Mouse (Mus musculus): Measurements from ENCODE around the gene Zbtb42. TPM values are rescaled to one million over a fixed set of nuclear protein-coding genes. Genes with fewer than 3 reads are reported as not detected.
A peak's percentile ranks its signal among the peaks of the same experiment; 100 is the strongest.

Zbtb42 gene
- polyA plus RNA-seq, 1 experiment from 2014 or later: 1.6 TPM

GRCm38 (mm10) chr12:112720216-112720615 is 41.6 kb downstream of the Zbtb42 start, which contains the start of gene Cep170b:
Gene Cep170b (plus strand): TSS chr12:112720455.
- TF ChIP-seq EP300 (IDR thresholded peaks at IDR 0.05; ENCODE audit: low read depth) (no peak), CTCF (IDR thresholded peaks at IDR 0.05; ENCODE audit: low read depth) (no peak)
- no peak for ATAC-seq
- H3K4me1 ChIP-seq (ENCODE audit: insufficient read depth): peaks cover 16% of the 10 kb centered on the region
- H3K36me3 ChIP-seq (replicated peaks; ENCODE audit: insufficient read depth, low read length): no peaks in the 10 kb centered on the region; the same call in 1 of the 2 replicates
- H3K4me2 ChIP-seq (ENCODE audit: low read depth, low read length): peak within 1 kb of the TSS; percentile 91
- H3K27ac ChIP-seq (ENCODE audit: low read depth): peak within 1 kb of the TSS; percentile 82
- peak within 1 kb of the TSS; percentile 69 for H3K4me3 ChIP-seq (ENCODE audit: low read depth, low read length)
- H3K9me3 ChIP-seq (ENCODE audit: low read length): no peaks in the 10 kb centered on the region
- 45% methylated on average over 6 of the region's 6 CpGs for WGBS (ENCODE audit: insufficient replicate concordance)
- peaks cover 22% of the 10 kb centered on the region for H3K27me3 ChIP-seq (ENCODE audit: insufficient read depth, low read length)
- DNase-seq: no peak
- H3K9ac ChIP-seq (replicated peaks): peak within 1 kb of the TSS; percentile 75

- H3K4me3 ChIP-seq (ENCODE audit: low read depth, low read length): peak overlapping the region; percentile 69
- peak overlapping the region; percentile 91 for H3K4me2 ChIP-seq (ENCODE audit: low read depth, low read length)
- peak overlapping the region; percentile 82 for H3K27ac ChIP-seq (ENCODE audit: low read depth)
- no peak for DNase-seq
- H3K9me3 ChIP-seq (ENCODE audit: low read length): no peaks in the 10 kb centered on the region
- TF ChIP-seq EP300 (IDR thresholded peaks at IDR 0.05; ENCODE audit: low read depth) (no peak), CTCF (IDR thresholded peaks at IDR 0.05; ENCODE audit: low read depth) (no peak)
- no peaks in the 10 kb centered on the region; the same call in 1 of the 2 replicates for H3K36me3 ChIP-seq (replicated peaks; ENCODE audit: insufficient read depth, low read length)
- no peak for ATAC-seq
- H3K27me3 ChIP-seq (ENCODE audit: insufficient read depth, low read length): peaks cover 22% of the 10 kb centered on the region
- peak overlapping the region; percentile 75 for H3K9ac ChIP-seq (replicated peaks)
- 40% methylated on average over 12 of the region's 12 CpGs for WGBS (ENCODE audit: insufficient replicate concordance)
- H3K4me1 ChIP-seq (ENCODE audit: insufficient read depth): peaks cover 16% of the 10 kb centered on the region
Observed at GRCm38 (mm10) chr12:112720890-112721423, 42.3 kb downstream of the Zbtb42 start.

- Histone ChIP-seq H3K4me1 (ENCODE audit: insufficient read depth) (peaks cover 16% of the 10 kb centered on the region), H3K4me2 (ENCODE audit: low read depth, low read length) (peak overlapping the region; percentile 91), H3K4me3 (ENCODE audit: low read depth, low read length) (peak overlapping the region; percentile 69), H3K36me3 (replicated peaks; ENCODE audit: insufficient read depth, low read length) (no peaks in the 10 kb centered on the region; the same call in 1 of the 2 replicates), H3K27ac (ENCODE audit: low read depth) (peak overlapping the region; percentile 82), H3K9me3 (ENCODE audit: low read length) (no peaks in the 10 kb centered on the region), H3K27me3 (ENCODE audit: insufficient read depth, low read length) (peaks cover 22% of the 10 kb centered on the region), H3K9ac (replicated peaks) (peak overlapping the region; percentile 75)
- DNase-seq (peak; percentile 89), ATAC-seq (peak; percentile 83)
- TF ChIP-seq CTCF (IDR thresholded peaks at IDR 0.05; ENCODE audit: low read depth) (no peak), EP300 (IDR thresholded peaks at IDR 0.05; ENCODE audit: low read depth) (no peak)
- whole genome bisulfite sequencing (ENCODE audit: insufficient replicate concordance): 12% methylated on average over 35 of the region's 69 CpGs
Observed at GRCm38 (mm10) chr12:112721424-112722239, 43.0 kb downstream of the Zbtb42 start.

GRCm38 (mm10) chr12:112722240-112723027 is 43.8 kb downstream of the Zbtb42 start:
- peak overlapping the region; percentile 91 for H3K4me2 ChIP-seq (ENCODE audit: low read depth, low read length)
- peak overlapping the region; percentile 69 for H3K4me3 ChIP-seq (ENCODE audit: low read depth, low read length)
- H3K27ac ChIP-seq (ENCODE audit: low read depth): peak overlapping the region; percentile 82
- TF ChIP-seq EP300 (IDR thresholded peaks at IDR 0.05; ENCODE audit: low read depth) (no peak), CTCF (IDR thresholded peaks at IDR 0.05; ENCODE audit: low read depth) (no peak)
- H3K36me3 ChIP-seq (replicated peaks; ENCODE audit: insufficient read depth, low read length): no peaks in the 10 kb centered on the region
- peaks cover 16% of the 10 kb centered on the region for H3K4me1 ChIP-seq (ENCODE audit: insufficient read depth)
- H3K9ac ChIP-seq (replicated peaks): peak overlapping the region; percentile 75
- 5% methylated on average over 27 of the region's 75 CpGs for WGBS (ENCODE audit: insufficient replicate concordance)
- H3K9me3 ChIP-seq (ENCODE audit: low read length): no peaks in the 10 kb centered on the region
- ATAC-seq: peak; percentile 29
- DNase-seq: peak; percentile 47
- peaks cover 22% of the 10 kb centered on the region for H3K27me3 ChIP-seq (ENCODE audit: insufficient read depth, low read length)

GRCm38 (mm10) chr12:112723028-112723330 is 44.4 kb downstream of the Zbtb42 start:
- no peak for TF ChIP-seq EP300 (IDR thresholded peaks at IDR 0.05; ENCODE audit: low read depth)
- Histone ChIP-seq H3K9me3 (ENCODE audit: low read length) (no peaks in the 10 kb centered on the region), H3K27me3 (ENCODE audit: insufficient read depth, low read length) (peaks cover 22% of the 10 kb centered on the region), H3K4me3 (ENCODE audit: low read depth, low read length) (peak overlapping the region; percentile 69), H3K9ac (replicated peaks) (peak overlapping the region; percentile 75), H3K4me2 (ENCODE audit: low read depth, low read length) (peak overlapping the region; percentile 91), H3K36me3 (replicated peaks; ENCODE audit: insufficient read depth, low read length) (no peaks in the 10 kb centered on the region), H3K27ac (ENCODE audit: low read depth) (0 out of 2 replicates have a peak overlapping the region, but pooled peaks have one; percentile 82), H3K4me1 (ENCODE audit: insufficient read depth) (peaks cover 16% of the 10 kb centered on the region)
- DNase-seq (no peak), ATAC-seq (no peak)
- 25% methylated on average over 5 of the region's 5 CpGs for WGBS (ENCODE audit: insufficient replicate concordance)

GRCm38 (mm10) chr12:112723445-112723844 is 44.8 kb downstream of the Zbtb42 start:
- H3K9me3 ChIP-seq (ENCODE audit: low read length): no peaks in the 10 kb centered on the region

More at GRCm38 (mm10) chr12:112723445-112723844, 44.8 kb downstream of the Zbtb42 start:
- H3K4me1 ChIP-seq (ENCODE audit: insufficient read depth): peaks cover 16% of the 10 kb centered on the region
- no peak overlapping the region for H3K27ac ChIP-seq (ENCODE audit: low read depth)
- ATAC-seq (no peak), DNase-seq (no peak)
- H3K27me3 ChIP-seq (ENCODE audit: insufficient read depth, low read length): peaks cover 22% of the 10 kb centered on the region
- TF ChIP-seq EP300 (IDR thresholded peaks at IDR 0.05; ENCODE audit: low read depth) (no peak), CTCF (IDR thresholded peaks at IDR 0.05; ENCODE audit: low read depth) (no peak)
- no peak overlapping the region for H3K9ac ChIP-seq (replicated peaks)
- no peaks in the 10 kb centered on the region for H3K36me3 ChIP-seq (replicated peaks; ENCODE audit: insufficient read depth, low read length)
- no peak overlapping the region for H3K4me2 ChIP-seq (ENCODE audit: low read depth, low read length)
- no peak overlapping the region for H3K4me3 ChIP-seq (ENCODE audit: low read depth, low read length)
- 77% methylated on average over 6 of the region's 6 CpGs for WGBS (ENCODE audit: insufficient replicate concordance)

Measured in liver, postnatal 0 days (tissue).